Mouse (Mus musculus) lung, postnatal 0 days (tissue): ENCODE results near the gene Brd9.

ENCODE experiments used
- CTCF ChIP-seq: IDR thresholded peaks from 2 replicates; pipeline ENCODE4 v1.5.1; 2016; ENCODE audit warnings: antibody characterized with exemption, mild to moderate bottlenecking
- EP300 ChIP-seq: IDR thresholded peaks from 2 replicates; pipeline ENCODE4 v1.6.1; 2016; ENCODE audit warnings: antibody characterized with exemption, mild to moderate bottlenecking, control low read depth

- no peak for TF ChIP-seq CTCF
- no peak for TF ChIP-seq EP300
Observed at GRCm38 (mm10) chr13:73990761-73991160, 53.1 kb downstream of the Brd9 start.
